Mouse (Mus musculus) neural tube, embryonic 13.5 days (tissue): ENCODE results near the gene Srrm2. TPM values are rescaled to one million over a fixed set of nuclear protein-coding genes. Genes with fewer than 3 reads are reported as not detected.
A peak's percentile ranks its signal among the peaks of the same experiment; 100 is the strongest.

Experiments used
- ATAC-seq: fragments of 200-750 bp; cut with Nextera tagmentation; 2 replicates; pipeline ENCODE4 v1.8.0; 2017; ENCODE audit warnings: low read depth, mild to moderate bottlenecking, moderate TSS enrichment, moderate library complexity
- H3K27ac ChIP-seq: fragments of 300-500 bp; sonication (generic); replicated peaks from 2 replicates; pipeline ENCODE4 v1.5.1; 2015; ENCODE audit warnings: moderate library complexity, mild to moderate bottlenecking, inconsistent platforms
- H3K27me3 ChIP-seq: fragments of 300-500 bp; sonication (generic); 2 replicates; pipeline ENCODE4 v1.6.1; 2015; ENCODE audit warnings: mild to moderate bottlenecking, inconsistent platforms
- H3K36me3 ChIP-seq: fragments of 300-500 bp; sonication (generic); 2 replicates; pipeline ENCODE4 v1.6.1; 2015; ENCODE audit warnings: mild to moderate bottlenecking, inconsistent platforms
- H3K4me1 ChIP-seq: fragments of 300-500 bp; sonication (generic); replicated peaks from 2 replicates; pipeline ENCODE4 v1.6.1; 2015; ENCODE audit warnings: inconsistent platforms
- H3K4me2 ChIP-seq: fragments of 300-500 bp; sonication (generic); 2 replicates; pipeline ENCODE4 v1.6.1; 2015; ENCODE audit warnings: inconsistent platforms, mild to moderate bottlenecking, moderate library complexity
- H3K4me3 ChIP-seq: fragments of 300-500 bp; sonication (generic); 2 replicates; pipeline ENCODE4 v1.5.1; 2015; ENCODE audit warnings: mild to moderate bottlenecking, inconsistent platforms
- H3K9ac ChIP-seq: fragments of 300-500 bp; sonication (generic); 2 replicates; pipeline ENCODE4 v1.6.1; 2015; ENCODE audit warnings: moderate library complexity, mild to moderate bottlenecking, inconsistent platforms
- H3K9me3 ChIP-seq: fragments of 300-500 bp; sonication (generic); 2 replicates; pipeline ENCODE4 v1.6.1; 2016; ENCODE audit warnings: inconsistent platforms
- WGBS: fragments of 180-500 bp; shearing (Covaris S2); methylation state at CpG from one replicate; pipeline ENCODE4 v1.1.7; 2015; 5-methylcytosine and 5-hydroxymethylcytosine counted together
- polyA plus RNA-seq: library from polyadenylated mRNA; unstranded; fragments of >200 nt; fragmentation: Nextera tagmentation; extraction: Ambion mirVana; gene quantifications from 2 replicates; pipeline ENCODE4 v1.2.1, GENCODE M21; 2015

Srrm2 gene
- polyA plus RNA-seq, 1 experiment from 2014 or later, result 535 TPM

DNA sequence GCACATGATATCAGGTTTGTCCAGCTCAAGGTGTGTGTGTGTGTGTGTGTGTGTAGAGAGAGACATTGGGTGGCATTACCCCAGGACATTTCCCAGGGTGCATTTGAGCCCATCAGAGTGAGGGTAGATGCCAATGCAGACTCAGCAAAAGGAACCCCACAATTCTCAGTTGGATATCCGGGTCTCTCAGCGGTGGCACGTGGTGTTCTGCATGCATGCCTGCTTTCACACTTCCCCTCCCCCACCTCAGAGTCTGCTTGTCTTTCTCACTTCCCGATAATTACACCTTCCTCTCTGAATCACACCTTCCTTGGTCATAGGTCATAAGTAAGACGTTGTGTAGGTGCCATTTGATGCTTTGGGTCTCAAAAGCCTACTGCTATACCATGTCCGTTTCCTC, 42.3 kb upstream of the Srrm2 start:
- peaks cover 52% of the 10 kb centered on the region for H3K27me3 ChIP-seq
- H3K36me3 ChIP-seq, result peaks cover 25% of the 10 kb centered on the region
- ATAC-seq, result no peak
- H3K9ac ChIP-seq, result no peak overlapping the region
- H3K27ac ChIP-seq, result no peak overlapping the region
- no peaks in the 10 kb centered on the region for H3K9me3 ChIP-seq
- whole genome bisulfite sequencing, result 45% methylated on average over 6 of the region's 6 CpGs
- H3K4me2 ChIP-seq, result no peak overlapping the region
- no peak overlapping the region for H3K4me3 ChIP-seq
- peaks cover 25% of the 10 kb centered on the region for H3K4me1 ChIP-seq

DNA sequence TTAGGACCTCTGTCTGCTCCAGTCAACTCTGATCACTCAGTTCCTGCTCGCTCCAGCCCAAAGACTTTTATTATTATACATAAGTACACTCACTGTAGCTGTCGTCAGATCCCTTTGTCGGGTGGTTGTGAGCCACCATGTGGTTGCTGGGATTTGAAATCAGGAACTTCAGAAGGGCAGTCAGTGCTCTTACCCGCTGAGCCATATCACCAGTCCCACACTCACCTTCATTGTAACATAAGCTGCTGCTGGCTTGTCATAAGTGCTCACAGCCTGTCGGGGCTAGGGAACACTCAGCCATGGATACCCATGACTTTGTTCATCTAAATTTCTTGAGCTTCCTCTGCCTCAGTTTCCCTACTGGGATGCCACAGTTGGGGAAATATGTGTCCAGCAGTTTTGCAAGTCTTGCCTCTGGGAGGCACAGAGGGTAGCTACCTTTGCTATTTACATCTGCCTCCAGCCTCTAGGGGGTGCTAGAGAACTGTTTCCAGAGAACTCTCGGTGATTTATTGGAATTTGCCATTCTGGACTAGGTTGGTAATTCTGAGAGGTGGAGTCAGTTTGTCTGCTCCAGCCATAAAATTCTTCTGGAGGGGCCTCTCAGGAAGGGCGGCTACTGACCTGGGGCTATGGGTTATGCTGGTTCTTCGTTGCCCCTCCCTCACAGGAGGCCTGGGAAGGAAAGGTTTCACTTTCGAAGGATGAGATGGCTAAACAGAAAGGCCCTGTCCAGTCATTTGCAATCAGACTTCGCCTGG, 41.5 kb upstream of the Srrm2 start:
- Histone ChIP-seq H3K4me3 (no peak overlapping the region), H3K4me2 (0 out of 2 replicates have a peak overlapping the region, but pooled peaks have one; percentile 7), H3K27me3 (peaks cover 45% of the 10 kb centered on the region), H3K36me3 (peaks cover 33% of the 10 kb centered on the region), H3K4me1 (peaks cover 25% of the 10 kb centered on the region), H3K9me3 (no peaks in the 10 kb centered on the region), H3K9ac (no peak overlapping the region), H3K27ac (no peak overlapping the region)
- ATAC-seq, result no peak
- WGBS, result 36% methylated on average over 10 of the region's 10 CpGs

DNA sequence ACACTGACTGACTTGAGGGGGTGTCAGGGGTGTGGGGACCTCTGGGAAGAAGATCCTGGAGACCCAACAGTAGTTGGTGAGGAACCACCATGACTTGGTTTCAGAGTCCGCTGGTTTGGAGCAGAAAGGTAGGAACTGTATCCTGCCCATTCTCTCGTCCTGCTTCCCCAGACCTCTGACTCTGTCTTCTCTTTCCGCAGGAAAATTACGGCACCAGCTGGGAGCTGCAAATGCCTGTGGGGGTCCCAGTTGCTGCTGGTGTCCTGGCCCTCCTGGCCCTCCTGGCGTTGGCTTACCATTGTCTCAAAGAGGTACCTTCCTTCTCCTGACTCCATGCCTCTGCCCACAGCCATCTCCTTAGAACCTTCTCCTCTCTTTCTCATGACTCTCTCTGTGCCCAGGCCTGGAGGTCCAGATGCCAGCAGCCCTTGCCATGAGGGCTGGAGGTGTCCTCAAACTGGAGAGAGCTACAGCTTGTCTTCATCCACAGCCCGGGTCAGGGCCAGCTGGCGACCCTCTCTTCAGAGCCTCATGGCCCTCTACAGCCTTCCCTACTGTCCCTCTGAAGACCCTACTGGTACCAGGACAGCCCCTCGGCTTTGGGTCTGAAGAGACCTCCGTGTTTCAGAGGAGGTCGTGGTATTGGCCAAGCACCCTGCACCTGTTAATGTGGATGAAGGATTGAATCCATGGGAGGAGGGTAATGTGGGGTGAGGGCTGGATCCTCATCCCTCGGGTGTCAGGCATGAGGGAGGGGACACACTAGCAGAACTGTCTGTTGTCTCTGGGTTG, 40.7 kb upstream of the Srrm2 start:
- Histone ChIP-seq H3K36me3 (peaks cover 40% of the 10 kb centered on the region), H3K4me1 (peaks cover 23% of the 10 kb centered on the region), H3K9ac (no peak overlapping the region), H3K27ac (no peak overlapping the region), H3K27me3 (peaks cover 37% of the 10 kb centered on the region), H3K9me3 (no peaks in the 10 kb centered on the region), H3K4me2 (no peak overlapping the region), H3K4me3 (no peak overlapping the region)
- WGBS, result 84% methylated on average over 11 of the region's 11 CpGs
- no peak for ATAC-seq

DNA sequence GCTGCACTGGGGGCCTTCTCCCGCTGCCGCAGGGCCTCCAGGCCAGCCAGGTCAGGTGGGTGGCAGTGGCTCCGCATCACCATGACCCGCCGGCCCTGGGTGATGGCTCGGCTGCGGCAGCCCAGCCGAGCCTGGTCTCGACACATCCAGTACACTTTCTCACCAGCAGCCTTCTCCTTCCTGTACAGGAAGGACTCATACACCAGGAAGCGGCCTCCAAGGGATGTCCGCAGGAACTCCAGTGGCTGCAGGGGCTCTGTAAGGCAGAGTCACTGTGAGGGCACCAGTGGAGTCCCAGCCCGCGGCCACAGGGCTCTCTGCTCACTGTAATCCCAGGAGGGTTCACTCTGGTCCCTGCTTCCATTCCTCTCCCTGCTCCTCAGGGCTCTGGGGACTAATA, 34.6 kb upstream of the Srrm2 start:
- H3K27me3 ChIP-seq, result no peaks in the 10 kb centered on the region
- no peak overlapping the region for H3K9ac ChIP-seq
- no peaks in the 10 kb centered on the region for H3K9me3 ChIP-seq
- no peak overlapping the region for H3K4me2 ChIP-seq
- no peak overlapping the region for H3K4me3 ChIP-seq
- WGBS, result 90% methylated on average over 13 of the region's 13 CpGs
- H3K27ac ChIP-seq, result no peak overlapping the region
- ATAC-seq, result no peak
- peaks cover 98% of the 10 kb centered on the region for H3K36me3 ChIP-seq
- H3K4me1 ChIP-seq, result no peaks in the 10 kb centered on the region

DNA sequence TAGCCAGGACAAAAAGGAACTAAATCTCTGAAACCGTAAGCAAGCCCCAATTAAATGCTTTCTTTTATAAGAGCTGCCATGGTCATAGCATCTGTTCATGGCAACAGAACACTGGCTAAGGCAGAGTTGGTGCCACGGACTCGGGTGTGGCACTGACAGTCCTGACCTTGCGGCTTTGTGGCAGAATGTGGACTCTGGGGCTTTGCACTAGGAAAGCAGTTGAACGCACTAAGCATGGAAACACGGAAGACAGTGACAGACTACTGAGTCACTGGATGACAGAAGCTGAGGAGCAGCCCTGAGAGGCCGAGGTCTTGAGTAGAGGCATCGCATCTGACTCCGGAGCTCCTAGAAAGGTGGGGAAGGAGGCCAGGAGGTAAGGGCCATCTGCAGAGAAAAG, 32.8 kb upstream of the Srrm2 start:
- WGBS, result 96% methylated on average over 9 of the region's 9 CpGs
- Histone ChIP-seq H3K4me3 (no peak overlapping the region), H3K4me1 (no peaks in the 10 kb centered on the region), H3K27me3 (no peaks in the 10 kb centered on the region), H3K9ac (no peak overlapping the region), H3K9me3 (no peaks in the 10 kb centered on the region), H3K4me2 (no peak overlapping the region), H3K27ac (no peak overlapping the region), H3K36me3 (peaks cover 99% of the 10 kb centered on the region)
- no peak for ATAC-seq

DNA sequence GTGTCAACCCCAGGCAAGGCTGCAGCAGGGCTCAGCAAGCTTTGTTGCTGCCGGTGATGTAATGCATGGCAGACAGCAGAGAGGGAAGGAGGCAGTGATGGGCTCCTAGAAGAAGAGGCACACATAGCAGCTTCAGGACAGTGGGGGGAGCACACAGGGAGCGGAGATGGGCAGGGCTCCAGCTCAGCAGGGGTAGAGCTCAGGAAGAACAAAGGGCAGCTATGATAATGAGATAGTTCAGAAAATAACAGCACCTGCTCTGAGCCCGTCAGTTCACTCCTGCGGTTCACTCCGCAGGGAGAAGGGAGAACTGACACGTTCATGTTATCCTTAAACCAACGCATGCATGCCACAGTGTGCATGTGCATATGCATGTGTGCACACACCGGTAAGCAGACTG, 31.5 kb upstream of the Srrm2 start:
- ATAC-seq, result no peak
- H3K4me3 ChIP-seq, result no peak overlapping the region
- H3K4me2 ChIP-seq, result no peak overlapping the region
- 70% methylated on average over 8 of the region's 8 CpGs for WGBS
- no peaks in the 10 kb centered on the region for H3K27me3 ChIP-seq
- H3K9me3 ChIP-seq, result no peaks in the 10 kb centered on the region
- H3K36me3 ChIP-seq, result peaks cover 92% of the 10 kb centered on the region
- no peak overlapping the region for H3K9ac ChIP-seq
- H3K4me1 ChIP-seq, result no peaks in the 10 kb centered on the region
- no peak overlapping the region for H3K27ac ChIP-seq

DNA sequence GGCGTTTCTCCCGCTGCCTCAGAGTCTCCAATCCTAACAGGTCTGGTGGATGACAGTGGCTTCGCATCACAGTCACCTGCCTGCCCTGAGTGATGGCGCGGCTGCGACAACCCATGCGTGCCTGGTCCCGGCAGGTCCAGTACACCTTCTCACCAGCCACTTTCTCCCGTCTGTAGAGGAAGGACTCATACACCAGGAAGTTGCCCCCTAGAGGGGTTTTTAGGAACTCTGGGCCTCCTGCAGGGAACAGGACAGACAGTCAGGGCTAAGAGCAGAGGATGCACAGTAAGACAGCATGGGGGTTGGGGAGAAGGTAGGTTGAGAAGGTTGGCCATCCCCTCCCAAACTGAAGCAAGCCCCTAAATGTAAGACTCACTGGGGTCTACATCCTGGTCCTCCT, 30.1 kb upstream of the Srrm2 start:
- H3K4me3 ChIP-seq, result no peak overlapping the region
- H3K9ac ChIP-seq, result no peak overlapping the region
- H3K27me3 ChIP-seq, result no peaks in the 10 kb centered on the region
- no peak overlapping the region for H3K27ac ChIP-seq
- WGBS, result 92% methylated on average over 9 of the region's 9 CpGs
- no peak overlapping the region for H3K4me2 ChIP-seq
- H3K9me3 ChIP-seq, result no peaks in the 10 kb centered on the region
- H3K4me1 ChIP-seq, result no peaks in the 10 kb centered on the region
- ATAC-seq, result no peak
- peaks cover 85% of the 10 kb centered on the region for H3K36me3 ChIP-seq

DNA sequence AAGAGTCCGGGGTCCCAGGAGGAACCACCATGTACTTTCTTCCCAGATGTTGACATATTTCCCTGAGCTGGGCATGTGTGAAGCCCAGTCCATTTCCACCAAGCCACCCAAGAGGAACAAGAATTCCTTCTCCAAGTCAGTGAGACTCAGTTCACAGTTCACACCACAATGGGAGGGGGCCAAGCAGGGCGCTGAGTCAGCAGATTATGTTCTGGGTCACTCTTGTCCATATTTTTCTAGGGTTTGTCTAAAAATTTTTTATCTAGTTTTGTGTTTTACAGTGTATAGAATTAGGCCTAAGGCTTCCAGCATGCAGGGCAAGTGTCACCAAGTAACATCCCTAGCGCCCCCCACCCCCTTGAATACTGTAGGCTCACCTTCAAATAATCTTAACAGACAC, 29.2 kb upstream of the Srrm2 start:
- ATAC-seq, result no peak
- 96% methylated on average over 3 of the region's 3 CpGs for WGBS
- Histone ChIP-seq H3K9ac (no peak overlapping the region), H3K36me3 (peaks cover 78% of the 10 kb centered on the region), H3K4me2 (no peak overlapping the region), H3K27ac (no peak overlapping the region), H3K27me3 (no peaks in the 10 kb centered on the region), H3K4me1 (no peaks in the 10 kb centered on the region), H3K9me3 (no peaks in the 10 kb centered on the region), H3K4me3 (no peak overlapping the region)

DNA sequence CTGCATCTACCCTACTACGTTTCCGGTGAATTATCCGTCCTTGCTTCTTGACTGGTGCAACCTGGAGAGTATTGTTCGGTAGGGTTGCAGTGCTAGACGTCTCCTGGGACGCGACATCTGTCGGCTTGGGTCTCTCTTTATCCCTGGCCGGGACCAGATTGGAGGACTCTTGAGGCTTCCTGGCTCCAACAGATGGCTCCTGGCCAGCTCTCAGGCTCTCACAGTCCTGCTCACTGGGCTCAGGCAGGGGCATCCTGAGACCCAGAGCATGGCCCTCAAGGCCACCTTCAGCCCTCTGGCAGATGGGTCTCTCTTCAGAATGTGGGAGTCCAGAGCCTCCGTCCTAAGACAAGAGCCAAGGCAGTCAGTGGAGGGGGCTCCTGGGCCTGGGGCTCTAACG, 27.4 kb upstream of the Srrm2 start:
- no peak overlapping the region for H3K27ac ChIP-seq
- H3K9ac ChIP-seq, result no peak overlapping the region
- no peak overlapping the region for H3K4me3 ChIP-seq
- 78% methylated on average over 11 of the region's 11 CpGs for WGBS
- no peaks in the 10 kb centered on the region for H3K27me3 ChIP-seq
- no peaks in the 10 kb centered on the region for H3K4me1 ChIP-seq
- no peak overlapping the region for H3K4me2 ChIP-seq
- ATAC-seq, result no peak
- H3K9me3 ChIP-seq, result no peaks in the 10 kb centered on the region
- H3K36me3 ChIP-seq, result peaks cover 64% of the 10 kb centered on the region

DNA sequence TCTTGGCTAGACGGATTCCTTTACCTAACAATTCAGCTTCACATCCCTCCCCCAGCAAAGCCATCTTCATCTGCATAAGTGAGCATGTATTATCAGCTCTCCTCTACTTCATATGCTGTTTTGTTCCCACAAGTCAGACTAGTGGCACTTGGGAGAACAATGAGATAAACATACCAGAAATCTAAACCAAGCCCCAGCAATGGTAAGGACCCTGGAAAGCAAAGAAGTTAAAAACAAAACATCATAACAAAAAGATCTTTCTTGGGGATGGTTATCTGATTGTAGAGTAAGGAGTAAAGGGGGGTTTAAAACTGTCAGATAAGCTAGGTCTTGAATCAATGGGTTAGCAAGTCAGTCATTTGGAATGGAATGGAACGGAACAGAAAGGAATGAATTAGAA, 19.8 kb upstream of the Srrm2 start:
- Histone ChIP-seq H3K4me3 (peak overlapping the region; percentile 90), H3K27ac (peak overlapping the region; percentile 93), H3K27me3 (no peaks in the 10 kb centered on the region), H3K36me3 (peaks cover 12% of the 10 kb centered on the region), H3K9me3 (no peaks in the 10 kb centered on the region), H3K9ac (peak overlapping the region; percentile 98), H3K4me2 (peak overlapping the region; percentile 63), H3K4me1 (peaks cover 26% of the 10 kb centered on the region)
- ATAC-seq, result no peak
- 13% methylated on average over 2 of the region's 2 CpGs for WGBS

DNA sequence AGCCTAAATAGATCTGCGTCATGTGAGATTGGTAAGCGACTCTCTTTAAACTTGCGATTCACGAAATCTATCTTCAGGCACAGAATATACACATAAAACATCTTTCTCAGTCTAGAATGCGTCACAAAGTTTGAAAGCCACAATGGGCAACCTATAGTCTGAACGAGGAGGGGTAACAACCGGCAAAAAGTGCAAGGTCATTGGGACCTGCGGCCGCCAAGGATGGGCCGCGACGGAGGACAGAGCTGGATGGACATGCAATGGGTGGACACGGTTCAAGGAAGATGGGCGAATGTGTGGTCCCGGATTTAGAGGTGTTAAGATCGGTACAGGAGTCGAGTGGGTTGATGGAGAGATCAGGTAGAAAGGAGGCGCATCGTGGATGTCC, 19.4 kb upstream of the Srrm2 start:
- peak overlapping the region; percentile 90 for H3K4me3 ChIP-seq
- peaks cover 26% of the 10 kb centered on the region for H3K4me1 ChIP-seq
- WGBS, result 1% methylated on average over 19 of the region's 19 CpGs
- peak; percentile 53; the same call in 1 of the 2 replicates for ATAC-seq
- no peaks in the 10 kb centered on the region for H3K27me3 ChIP-seq
- H3K36me3 ChIP-seq, result peaks cover 12% of the 10 kb centered on the region
- H3K27ac ChIP-seq, result peak overlapping the region; percentile 93
- H3K9ac ChIP-seq, result peak overlapping the region; percentile 98
- H3K9me3 ChIP-seq, result no peaks in the 10 kb centered on the region
- peak overlapping the region; percentile 63 for H3K4me2 ChIP-seq

DNA sequence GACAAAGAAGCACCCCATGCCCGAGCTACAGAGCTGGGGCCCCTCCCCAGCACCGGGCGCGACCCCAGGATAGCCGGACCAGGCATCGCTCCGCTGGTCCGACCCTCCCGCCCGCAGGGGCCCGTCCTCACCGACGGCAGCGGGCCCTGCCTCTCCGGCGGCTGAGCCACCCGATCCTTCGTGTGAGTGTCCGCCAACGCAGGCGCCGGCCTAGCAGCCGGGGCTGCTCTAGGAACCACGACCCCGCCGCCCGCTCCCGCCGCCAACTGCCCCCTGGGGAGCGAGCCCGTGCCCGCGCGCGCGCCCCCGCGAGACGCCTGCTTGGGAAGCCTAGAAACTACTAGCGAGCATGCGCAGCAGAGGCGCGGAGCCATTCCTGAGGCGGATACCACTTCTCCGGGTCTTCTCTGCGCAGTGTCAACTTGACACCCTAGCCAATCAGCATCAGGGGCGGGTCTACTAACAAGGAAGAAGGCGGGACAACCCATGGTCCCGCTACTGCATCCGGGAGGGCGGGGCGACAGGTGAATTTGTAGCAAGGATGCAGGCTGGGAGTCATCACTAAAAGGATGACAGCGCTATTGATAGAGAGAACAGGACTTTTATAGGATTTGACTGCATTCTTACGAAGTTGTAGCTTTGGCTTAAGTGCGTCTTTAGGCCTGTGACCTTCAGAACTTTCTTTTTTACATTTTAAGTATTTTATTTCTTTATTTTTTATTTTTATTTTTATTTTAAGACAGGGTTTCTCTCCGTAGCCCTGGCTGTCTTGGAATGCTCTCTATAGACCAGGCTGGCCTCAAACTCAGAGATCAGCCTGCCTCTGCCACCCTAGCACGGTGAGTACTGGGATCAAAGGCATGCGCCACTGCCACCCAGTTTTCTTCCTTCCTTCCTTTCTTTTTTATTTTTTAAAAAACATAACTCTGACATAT, 18.8 kb upstream of the Srrm2 start, which contains the start of gene Flywch1:
Gene Flywch1, minus strand, starts transcription at position 319 of the 935 bp plus-strand sequence.
- 3% methylated on average over 51 of the region's 58 CpGs for WGBS
- peak; percentile 98 for ATAC-seq
- Histone ChIP-seq H3K36me3 (peaks cover 17% of the 10 kb centered on the region), H3K4me3 (peak within 1 kb of the TSS; percentile 90), H3K9me3 (no peaks in the 10 kb centered on the region), H3K4me1 (peaks cover 26% of the 10 kb centered on the region), H3K9ac (peak within 1 kb of the TSS; percentile 98), H3K4me2 (peak within 1 kb of the TSS; percentile 63), H3K27ac (peak within 1 kb of the TSS; percentile 93), H3K27me3 (no peaks in the 10 kb centered on the region)
